Mouse (Mus musculus): ENCODE measurements around the gene Gm45062. TPM values are rescaled to one million over a fixed set of nuclear protein-coding genes. Genes with fewer than 3 reads are reported as not detected.

Gene Gm45062
- polyA plus RNA-seq, 1 experiment: 5.8 TPM

DNA sequence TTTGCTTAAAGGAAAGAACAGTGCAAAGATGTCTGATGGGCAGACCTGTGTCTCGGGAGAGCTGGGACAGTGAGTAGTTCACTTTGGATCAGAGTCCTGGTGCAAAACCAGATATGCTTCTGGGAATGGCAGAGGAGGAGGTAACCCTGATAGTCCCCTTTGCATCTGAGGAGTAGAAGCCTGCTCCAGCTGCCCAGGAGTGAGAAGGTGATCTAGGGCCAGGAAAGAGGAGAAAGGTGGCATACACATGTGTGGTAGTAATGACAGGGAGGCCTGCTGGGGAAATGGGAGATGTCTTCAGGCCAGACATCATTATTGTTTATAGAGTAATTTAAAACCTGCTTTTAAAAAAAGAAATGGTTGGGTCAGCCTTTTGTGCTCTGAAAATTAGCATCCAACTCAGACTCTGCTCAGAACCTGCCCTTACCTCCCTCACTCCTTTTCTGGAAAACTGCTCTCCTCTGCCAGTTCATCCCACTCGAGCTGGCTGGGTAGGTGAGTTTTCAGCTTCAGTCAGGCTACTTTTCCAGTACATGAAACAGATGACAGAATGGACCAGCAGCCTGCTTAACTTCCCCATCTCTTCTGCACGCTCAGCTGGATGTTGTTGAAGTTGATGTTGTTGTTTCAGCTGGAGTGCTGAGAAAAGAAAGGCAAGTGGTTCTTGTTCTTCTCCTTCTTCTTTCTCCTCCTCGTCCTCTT, 160.4 kb downstream of the Gm45062 start:
- TF ChIP-seq EP300 (IDR thresholded peaks at IDR 0.05; ENCODE audit: insufficient read depth, low read depth, low read length) (no peak), CTCF (IDR thresholded peaks at IDR 0.05; ENCODE audit: low read depth, low read length) (no peak), POLR2A (IDR thresholded peaks at IDR 0.05; ENCODE audit: insufficient read depth, low read length) (no peak)
- Histone ChIP-seq H3K9ac (ENCODE audit: low read depth, poor library complexity, severe bottlenecking) (no peak overlapping the region), H3K4me1 (ENCODE audit: control insufficient read depth, insufficient read depth, low read length) (no peaks in the 10 kb centered on the region), H3K36me3 (ENCODE audit: control insufficient read depth, insufficient read depth, low read length, poor library complexity, severe bottlenecking) (no peaks in the 10 kb centered on the region), H3K27ac (ENCODE audit: insufficient read depth, low read length) (no peak overlapping the region), H3K9me3 (replicated peaks; ENCODE audit: control insufficient read depth, insufficient read depth, low read length, poor library complexity, severe bottlenecking) (no peaks in the 10 kb centered on the region), H3K27me3 (ENCODE audit: control insufficient read depth, insufficient read depth, low read length, poor library complexity, severe bottlenecking) (no peaks in the 10 kb centered on the region), H3K4me3 (ENCODE audit: low read depth, low read length) (no peak overlapping the region)

DNA sequence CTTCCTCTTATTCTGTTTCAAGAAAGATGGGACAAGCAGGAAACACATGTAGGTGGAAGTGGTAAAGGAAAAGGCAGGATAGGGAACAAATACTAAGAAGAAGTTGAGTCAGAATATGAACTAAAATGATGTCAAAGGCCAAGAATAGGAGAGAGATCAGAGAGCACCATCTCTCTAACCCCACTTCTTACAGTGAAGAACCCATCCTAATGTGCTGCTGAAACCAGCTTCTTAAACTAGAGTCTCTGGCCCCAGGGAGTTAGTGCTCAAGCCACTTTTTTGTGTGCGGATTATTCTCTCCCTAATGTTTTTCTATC, 160.9 kb downstream of the Gm45062 start:
- no peaks in the 10 kb centered on the region for H3K27me3 ChIP-seq (ENCODE audit: control insufficient read depth, insufficient read depth, low read length, poor library complexity, severe bottlenecking)
- no peaks in the 10 kb centered on the region for H3K9me3 ChIP-seq (replicated peaks; ENCODE audit: control insufficient read depth, insufficient read depth, low read length, poor library complexity, severe bottlenecking)
- no peak overlapping the region for H3K9ac ChIP-seq (ENCODE audit: low read depth, poor library complexity, severe bottlenecking)
- no peak overlapping the region for H3K4me3 ChIP-seq (ENCODE audit: low read depth, low read length)
- no peak for TF ChIP-seq POLR2A (IDR thresholded peaks at IDR 0.05; ENCODE audit: insufficient read depth, low read length)
- no peak for TF ChIP-seq EP300 (IDR thresholded peaks at IDR 0.05; ENCODE audit: insufficient read depth, low read depth, low read length)
- TF ChIP-seq CTCF (IDR thresholded peaks at IDR 0.05; ENCODE audit: low read depth, low read length): no peak
- no peaks in the 10 kb centered on the region for H3K4me1 ChIP-seq (ENCODE audit: control insufficient read depth, insufficient read depth, low read length)
- H3K36me3 ChIP-seq (ENCODE audit: control insufficient read depth, insufficient read depth, low read length, poor library complexity, severe bottlenecking): no peaks in the 10 kb centered on the region
- no peak overlapping the region for H3K27ac ChIP-seq (ENCODE audit: insufficient read depth, low read length)

- H3K4me3 ChIP-seq (ENCODE audit: low read depth, low read length): no peak overlapping the region
- no peak overlapping the region for H3K27ac ChIP-seq (ENCODE audit: insufficient read depth, low read length)
- H3K9ac ChIP-seq (ENCODE audit: low read depth, poor library complexity, severe bottlenecking): no peak overlapping the region
- TF ChIP-seq POLR2A (IDR thresholded peaks at IDR 0.05; ENCODE audit: insufficient read depth, low read length) (no peak), CTCF (IDR thresholded peaks at IDR 0.05; ENCODE audit: low read depth, low read length) (no peak), EP300 (IDR thresholded peaks at IDR 0.05; ENCODE audit: insufficient read depth, low read depth, low read length) (no peak)
- no peaks in the 10 kb centered on the region for H3K27me3 ChIP-seq (ENCODE audit: control insufficient read depth, insufficient read depth, low read length, poor library complexity, severe bottlenecking)
- no peaks in the 10 kb centered on the region for H3K9me3 ChIP-seq (replicated peaks; ENCODE audit: control insufficient read depth, insufficient read depth, low read length, poor library complexity, severe bottlenecking)
- no peaks in the 10 kb centered on the region for H3K4me1 ChIP-seq (ENCODE audit: control insufficient read depth, insufficient read depth, low read length)
- no peaks in the 10 kb centered on the region for H3K36me3 ChIP-seq (ENCODE audit: control insufficient read depth, insufficient read depth, low read length, poor library complexity, severe bottlenecking)
These were observed 162.2 kb downstream of the Gm45062 start for GRCm38 (mm10) chr6:8421421-8421820.

DNA sequence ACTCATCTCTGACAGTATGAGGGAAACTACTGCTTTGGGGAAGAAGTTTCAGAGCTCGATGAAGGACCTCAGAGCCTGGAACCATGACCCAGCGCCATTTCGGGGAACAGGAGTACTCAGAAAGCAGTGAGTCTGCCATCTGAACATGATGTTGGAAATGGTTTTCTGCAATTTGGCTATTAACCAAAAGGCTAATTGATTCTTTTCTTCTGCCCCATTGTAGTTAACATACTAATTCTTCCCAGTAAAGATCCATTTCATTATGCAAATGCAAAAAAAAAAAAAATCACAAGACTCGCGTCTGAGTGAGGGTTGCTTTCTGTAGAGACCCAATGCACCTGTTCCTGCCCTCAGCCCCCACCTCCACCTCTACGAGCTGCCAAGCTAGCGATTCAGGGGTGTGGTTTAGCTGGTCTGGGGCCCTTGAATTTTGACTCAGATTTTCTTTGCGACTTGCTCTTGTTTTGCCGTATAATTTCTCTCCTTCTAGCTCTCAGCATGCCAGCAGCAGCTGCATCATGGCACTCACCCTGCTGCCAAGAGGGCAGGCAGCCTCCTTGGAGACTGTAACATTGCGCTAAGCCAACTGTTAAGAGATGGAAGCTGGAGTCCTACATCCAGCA, 162.8 kb downstream of the Gm45062 start:
- no peaks in the 10 kb centered on the region for H3K27me3 ChIP-seq (ENCODE audit: control insufficient read depth, insufficient read depth, low read length, poor library complexity, severe bottlenecking)
- H3K36me3 ChIP-seq (ENCODE audit: control insufficient read depth, insufficient read depth, low read length, poor library complexity, severe bottlenecking): no peaks in the 10 kb centered on the region
- TF ChIP-seq EP300 (IDR thresholded peaks at IDR 0.05; ENCODE audit: insufficient read depth, low read depth, low read length): no peak
- H3K9ac ChIP-seq (ENCODE audit: low read depth, poor library complexity, severe bottlenecking): no peak overlapping the region
- H3K27ac ChIP-seq (ENCODE audit: insufficient read depth, low read length): no peak overlapping the region
- no peaks in the 10 kb centered on the region for H3K9me3 ChIP-seq (replicated peaks; ENCODE audit: control insufficient read depth, insufficient read depth, low read length, poor library complexity, severe bottlenecking)
- no peaks in the 10 kb centered on the region for H3K4me1 ChIP-seq (ENCODE audit: control insufficient read depth, insufficient read depth, low read length)
- no peak overlapping the region for H3K4me3 ChIP-seq (ENCODE audit: low read depth, low read length)

DNA sequence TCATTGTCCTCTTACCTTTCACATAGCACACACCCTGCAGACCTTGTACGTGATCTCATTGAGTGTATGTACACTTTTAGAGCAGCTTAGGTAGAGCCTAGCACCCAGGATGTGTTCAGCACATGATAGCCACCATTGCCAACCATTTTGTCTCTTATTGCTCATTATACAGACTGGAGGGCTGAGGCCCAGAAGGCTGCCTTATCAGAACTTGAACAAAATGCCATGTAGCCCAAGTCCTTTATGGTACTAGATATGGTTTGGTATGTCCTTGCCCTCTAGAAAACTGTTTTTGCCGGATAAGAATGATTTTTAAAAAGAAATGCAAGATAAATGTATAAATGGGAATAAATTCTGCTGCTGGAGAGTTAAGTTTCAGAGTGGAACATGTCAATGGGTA, 163.9 kb downstream of the Gm45062 start:
- H3K27ac ChIP-seq (ENCODE audit: insufficient read depth, low read length): no peak overlapping the region

DNA sequence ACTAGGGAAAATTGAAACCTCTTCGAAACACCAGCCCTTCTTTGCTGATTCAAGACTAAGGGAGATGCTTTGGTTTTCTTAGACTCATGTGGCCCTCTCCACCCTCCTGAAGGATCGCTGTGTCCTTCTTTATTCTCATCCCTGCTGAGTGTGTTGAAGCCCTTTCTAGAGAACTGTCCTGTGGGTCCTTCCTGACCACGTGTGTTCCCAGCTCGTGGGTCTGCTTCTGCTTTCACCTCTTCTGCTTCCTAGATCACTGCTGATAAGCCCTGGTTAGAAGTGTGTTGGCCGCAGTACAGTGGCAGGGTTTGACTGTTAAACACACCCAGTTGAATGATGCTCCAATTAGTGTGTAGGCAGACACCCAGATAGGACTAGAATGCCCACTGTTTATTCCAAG, 168.4 kb downstream of the Gm45062 start:
- no peaks in the 10 kb centered on the region for H3K36me3 ChIP-seq (ENCODE audit: control insufficient read depth, insufficient read depth, low read length, poor library complexity, severe bottlenecking)
- no peaks in the 10 kb centered on the region for H3K4me1 ChIP-seq (ENCODE audit: control insufficient read depth, insufficient read depth, low read length)
- no peak overlapping the region for H3K4me3 ChIP-seq (ENCODE audit: low read depth, low read length)
- H3K9ac ChIP-seq (ENCODE audit: low read depth, poor library complexity, severe bottlenecking): no peak overlapping the region
- H3K9me3 ChIP-seq (replicated peaks; ENCODE audit: control insufficient read depth, insufficient read depth, low read length, poor library complexity, severe bottlenecking): no peaks in the 10 kb centered on the region
- no peaks in the 10 kb centered on the region for H3K27me3 ChIP-seq (ENCODE audit: control insufficient read depth, insufficient read depth, low read length, poor library complexity, severe bottlenecking)
- TF ChIP-seq EP300 (IDR thresholded peaks at IDR 0.05; ENCODE audit: insufficient read depth, low read depth, low read length): no peak
- TF ChIP-seq CTCF (IDR thresholded peaks at IDR 0.05; ENCODE audit: low read depth, low read length): no peak
- no peak for TF ChIP-seq POLR2A (IDR thresholded peaks at IDR 0.05; ENCODE audit: insufficient read depth, low read length)
- no peak overlapping the region for H3K27ac ChIP-seq (ENCODE audit: insufficient read depth, low read length)

More for the DNA sequence above, 163.9 kb downstream of the Gm45062 start:
- no peak overlapping the region for H3K9ac ChIP-seq (ENCODE audit: low read depth, poor library complexity, severe bottlenecking)
- TF ChIP-seq POLR2A (IDR thresholded peaks at IDR 0.05; ENCODE audit: insufficient read depth, low read length) (no peak), EP300 (IDR thresholded peaks at IDR 0.05; ENCODE audit: insufficient read depth, low read depth, low read length) (no peak), CTCF (IDR thresholded peaks at IDR 0.05; ENCODE audit: low read depth, low read length) (no peak)
- H3K27me3 ChIP-seq (ENCODE audit: control insufficient read depth, insufficient read depth, low read length, poor library complexity, severe bottlenecking): no peaks in the 10 kb centered on the region
- no peaks in the 10 kb centered on the region for H3K36me3 ChIP-seq (ENCODE audit: control insufficient read depth, insufficient read depth, low read length, poor library complexity, severe bottlenecking)
- no peaks in the 10 kb centered on the region for H3K4me1 ChIP-seq (ENCODE audit: control insufficient read depth, insufficient read depth, low read length)
- H3K4me3 ChIP-seq (ENCODE audit: low read depth, low read length): no peak overlapping the region
- H3K9me3 ChIP-seq (replicated peaks; ENCODE audit: control insufficient read depth, insufficient read depth, low read length, poor library complexity, severe bottlenecking): no peaks in the 10 kb centered on the region

Data from ES-Bruce4 (cell line).